Mouse (Mus musculus): ENCODE data around the gene Pex6. TPM values are rescaled to one million over a fixed set of nuclear protein-coding genes. Genes with fewer than 3 reads are reported as not detected.

The Pex6 gene
- polyA plus RNA-seq, 1 experiment from 2014 or later: 10.5 TPM

DNA sequence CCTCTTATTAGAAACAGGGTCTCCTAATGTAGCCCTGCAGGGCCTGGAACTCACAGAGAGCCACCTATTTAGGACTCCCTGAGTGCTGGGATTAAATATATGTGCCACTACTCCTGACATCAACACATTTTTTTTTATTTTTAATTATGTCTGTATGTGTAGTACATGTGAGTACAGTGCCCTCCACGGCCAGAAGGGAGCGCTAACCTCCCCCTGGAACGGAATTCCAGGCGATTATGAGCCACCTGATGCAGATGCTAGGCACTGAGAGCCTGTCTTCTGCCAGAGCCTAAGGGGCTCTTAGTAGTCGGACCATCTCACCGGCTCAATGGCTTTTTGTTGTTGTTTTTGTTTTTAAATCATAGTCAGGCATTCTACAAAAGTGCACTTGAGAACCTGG, 16.8 kb downstream of the Pex6 start:
- H3K36me3 ChIP-seq (ENCODE audit: control insufficient read depth, insufficient read depth, low read length): peaks cover 12% of the 10 kb centered on the region
- no peak overlapping the region for H3K4me2 ChIP-seq (ENCODE audit: low read length)
- H3K4me1 ChIP-seq (ENCODE audit: control insufficient read depth in 2 of 2, insufficient read depth in 2 of 2, low read length in 2 of 2): peaks cover 7 to 23% of the 10 kb centered on the region in 2 experiments; a peak in 3 of 4 replicates
- H3K27me3 ChIP-seq (ENCODE audit: control insufficient read depth, insufficient read depth, low read length): peaks cover 18% of the 10 kb centered on the region
- H3K9me3 ChIP-seq (ENCODE audit: control insufficient read depth, low read length): no peaks in the 10 kb centered on the region
- H3K4me3 ChIP-seq (ENCODE audit: control insufficient read depth in 1 of 2, insufficient read depth in 1 of 2, low read depth in 1 of 2, low read length in 2 of 2): no peak overlapping the region
- H3K27ac ChIP-seq (replicated peaks in 1 of 2; ENCODE audit: control insufficient read depth in 1 of 2, insufficient read depth in 1 of 2, low read depth in 2 of 2, low read length in 2 of 2): no peak overlapping the region
- no peak for ATAC-seq (ENCODE audit: insufficient number of reproducible peaks, insufficient read depth, low FRiP score, low read depth)
- no peak overlapping the region for H3K9ac ChIP-seq (ENCODE audit: low read length)
- WGBS: 36% methylated on average over 6 of the region's 6 CpGs

DNA sequence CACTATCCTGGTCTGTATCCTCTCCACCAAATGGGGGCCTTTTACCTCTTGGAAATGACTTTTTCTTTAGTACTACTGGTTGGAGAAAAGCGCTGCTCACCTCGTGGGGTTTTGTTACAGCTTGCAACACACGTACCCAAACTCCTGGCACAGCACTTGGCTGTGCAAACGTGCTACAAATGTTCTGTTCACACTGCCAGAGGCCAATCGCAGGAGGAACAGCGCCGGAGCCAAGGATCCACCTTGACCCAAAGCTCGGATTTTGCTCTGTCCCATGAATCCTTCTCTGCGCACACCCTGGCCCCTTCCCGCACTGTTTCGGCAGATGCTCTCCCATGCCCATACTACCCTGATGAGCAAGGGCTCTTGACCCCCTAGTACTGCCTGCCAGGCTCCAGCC, 17.2 kb downstream of the Pex6 start:
- Histone ChIP-seq H3K9me3 (ENCODE audit: control insufficient read depth, low read length) (no peaks in the 10 kb centered on the region), H3K27ac (replicated peaks in 1 of 2; ENCODE audit: control insufficient read depth in 1 of 2, insufficient read depth in 1 of 2, low read depth in 2 of 2, low read length in 2 of 2) (no peak overlapping the region), H3K36me3 (ENCODE audit: control insufficient read depth, insufficient read depth, low read length) (peaks cover 8% of the 10 kb centered on the region), H3K9ac (ENCODE audit: low read length) (peak overlapping the region; percentile 34; the same call in 1 of the 2 replicates), H3K4me3 (ENCODE audit: control insufficient read depth in 1 of 2, insufficient read depth in 1 of 2, low read depth in 1 of 2, low read length in 2 of 2) (no peak overlapping the region), H3K4me2 (ENCODE audit: low read length) (peak overlapping the region; percentile 44; the same call in 1 of the 2 replicates), H3K27me3 (ENCODE audit: control insufficient read depth, insufficient read depth, low read length) (peaks cover 18% of the 10 kb centered on the region), H3K4me1 (ENCODE audit: control insufficient read depth in 2 of 2, insufficient read depth in 2 of 2, low read length in 2 of 2) (peaks cover 7 to 23% of the 10 kb centered on the region in 2 experiments; a peak in 3 of 4 replicates)
- WGBS: 48% methylated on average over 11 of the region's 11 CpGs
- no peak for ATAC-seq (ENCODE audit: insufficient number of reproducible peaks, insufficient read depth, low FRiP score, low read depth)

DNA sequence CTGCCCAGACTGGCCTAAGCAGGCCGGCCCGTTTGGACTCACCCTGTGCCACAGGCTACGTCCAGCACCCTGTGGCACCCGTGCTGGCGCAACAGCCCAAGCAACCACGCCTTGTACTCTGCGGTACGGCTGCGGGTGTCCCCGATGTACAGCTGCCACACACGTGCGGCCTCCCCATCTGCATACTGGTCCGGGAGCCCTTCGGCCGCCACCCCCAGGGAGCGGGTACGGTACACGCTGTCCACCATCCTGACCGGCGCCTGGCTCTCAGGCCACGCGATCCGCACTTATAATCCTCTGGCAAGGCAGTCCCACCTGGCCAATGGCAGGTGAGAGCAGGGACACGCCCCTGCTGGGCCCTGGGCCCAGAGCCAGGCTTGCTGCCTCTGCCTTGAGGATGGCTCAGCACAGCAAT, 17.6 kb downstream of the Pex6 start, which contains the start of gene Gnmt:
TSS of gene Gnmt (minus strand) at position 265 of the 415 bp plus-strand sequence.
- 12% methylated on average over 24 of the region's 24 CpGs for WGBS
- peak within 1 kb of the TSS; percentile 34; the same call in 1 of the 2 replicates for H3K9ac ChIP-seq (ENCODE audit: low read length)
- no peak for ATAC-seq (ENCODE audit: insufficient number of reproducible peaks, insufficient read depth, low FRiP score, low read depth)
- peaks cover 4% of the 10 kb centered on the region; the same call in 1 of the 2 replicates for H3K36me3 ChIP-seq (ENCODE audit: control insufficient read depth, insufficient read depth, low read length)
- H3K4me3 ChIP-seq (ENCODE audit: control insufficient read depth in 1 of 2, insufficient read depth in 1 of 2, low read depth in 1 of 2, low read length in 2 of 2): no peak within 1 kb of the TSS
- H3K9me3 ChIP-seq (ENCODE audit: control insufficient read depth, low read length): no peaks in the 10 kb centered on the region
- peaks cover 7 to 23% of the 10 kb centered on the region in 2 experiments; a peak in 3 of 4 replicates for H3K4me1 ChIP-seq (ENCODE audit: control insufficient read depth in 2 of 2, insufficient read depth in 2 of 2, low read length in 2 of 2)
- no peak within 1 kb of the TSS for H3K27ac ChIP-seq (replicated peaks in 1 of 2; ENCODE audit: control insufficient read depth in 1 of 2, insufficient read depth in 1 of 2, low read depth in 2 of 2, low read length in 2 of 2)
- H3K27me3 ChIP-seq (ENCODE audit: control insufficient read depth, insufficient read depth, low read length): peaks cover 18% of the 10 kb centered on the region
- H3K4me2 ChIP-seq (ENCODE audit: low read length): peak within 1 kb of the TSS; percentile 44; the same call in 1 of the 2 replicates

GRCm38 (mm10) chr17:46734055-46734454, 22.8 kb downstream of the Pex6 start:
- no peak for ATAC-seq (ENCODE audit: insufficient number of reproducible peaks, insufficient read depth, low FRiP score, low read depth)
- WGBS: 92% methylated on average over 3 of the region's 3 CpGs
- Histone ChIP-seq H3K9me3 (ENCODE audit: control insufficient read depth, low read length) (no peaks in the 10 kb centered on the region), H3K27ac (replicated peaks in 1 of 2; ENCODE audit: control insufficient read depth in 1 of 2, insufficient read depth in 1 of 2, low read depth in 2 of 2, low read length in 2 of 2) (no peak overlapping the region), H3K4me3 (ENCODE audit: control insufficient read depth in 1 of 2, insufficient read depth in 1 of 2, low read depth in 1 of 2, low read length in 2 of 2) (no peak overlapping the region), H3K4me1 (ENCODE audit: control insufficient read depth in 2 of 2, insufficient read depth in 2 of 2, low read length in 2 of 2) (0 out of 4 replicates have a peak, but pooled peaks cover 0 to 1% of the 10 kb centered on the region in 2 experiments), H3K9ac (ENCODE audit: low read length) (no peak overlapping the region), H3K27me3 (ENCODE audit: control insufficient read depth, insufficient read depth, low read length) (peaks cover 4% of the 10 kb centered on the region; the same call in 1 of the 2 replicates), H3K36me3 (ENCODE audit: control insufficient read depth, insufficient read depth, low read length) (peaks cover 16% of the 10 kb centered on the region), H3K4me2 (ENCODE audit: low read length) (no peak overlapping the region)

GRCm38 (mm10) chr17:46735287-46735686, 24.0 kb downstream of the Pex6 start:
- H3K9ac ChIP-seq (ENCODE audit: low read length): no peak overlapping the region
- H3K4me3 ChIP-seq (ENCODE audit: control insufficient read depth in 1 of 2, insufficient read depth in 1 of 2, low read depth in 1 of 2, low read length in 2 of 2): no peak overlapping the region
- WGBS: 88% methylated on average over 7 of the region's 7 CpGs
- no peaks in the 10 kb centered on the region for H3K27me3 ChIP-seq (ENCODE audit: control insufficient read depth, insufficient read depth, low read length)
- peaks cover 16% of the 10 kb centered on the region for H3K36me3 ChIP-seq (ENCODE audit: control insufficient read depth, insufficient read depth, low read length)
- H3K4me2 ChIP-seq (ENCODE audit: low read length): no peak overlapping the region
- no peak for ATAC-seq (ENCODE audit: insufficient number of reproducible peaks, insufficient read depth, low FRiP score, low read depth)
- H3K9me3 ChIP-seq (ENCODE audit: control insufficient read depth, low read length): no peaks in the 10 kb centered on the region
- H3K4me1 ChIP-seq (ENCODE audit: control insufficient read depth in 2 of 2, insufficient read depth in 2 of 2, low read length in 2 of 2): no peaks in the 10 kb centered on the region
- H3K27ac ChIP-seq (replicated peaks in 1 of 2; ENCODE audit: control insufficient read depth in 1 of 2, insufficient read depth in 1 of 2, low read depth in 2 of 2, low read length in 2 of 2): no peak overlapping the region

DNA sequence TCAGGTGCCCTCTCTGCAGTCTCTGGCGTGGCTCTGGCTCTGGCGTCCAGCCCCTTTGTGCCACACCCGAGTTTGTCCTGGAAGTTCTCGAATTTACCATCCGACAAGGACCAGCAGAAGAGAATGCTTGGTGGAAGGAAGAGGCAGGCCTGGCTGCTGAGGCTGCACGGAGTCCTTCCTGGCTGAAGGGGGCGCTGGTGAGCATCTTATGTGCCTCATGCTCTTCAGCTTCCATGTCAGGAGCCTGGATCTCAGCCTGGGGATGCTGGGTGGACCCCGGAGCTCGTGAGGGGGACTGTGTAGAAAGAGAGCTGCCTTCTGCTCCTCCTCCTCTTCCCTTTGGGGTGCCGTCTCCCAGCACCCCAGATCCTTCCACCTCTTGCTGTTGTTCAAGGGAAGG, 24.9 kb downstream of the Pex6 start:
- Histone ChIP-seq H3K4me2 (ENCODE audit: low read length) (no peak overlapping the region), H3K9me3 (ENCODE audit: control insufficient read depth, low read length) (no peaks in the 10 kb centered on the region), H3K4me3 (ENCODE audit: control insufficient read depth in 1 of 2, insufficient read depth in 1 of 2, low read depth in 1 of 2, low read length in 2 of 2) (no peak overlapping the region), H3K4me1 (ENCODE audit: control insufficient read depth in 2 of 2, insufficient read depth in 2 of 2, low read length in 2 of 2) (no peaks in the 10 kb centered on the region), H3K9ac (ENCODE audit: low read length) (no peak overlapping the region), H3K27ac (replicated peaks in 1 of 2; ENCODE audit: control insufficient read depth in 1 of 2, insufficient read depth in 1 of 2, low read depth in 2 of 2, low read length in 2 of 2) (no peak overlapping the region), H3K36me3 (ENCODE audit: control insufficient read depth, insufficient read depth, low read length) (peaks cover 18% of the 10 kb centered on the region), H3K27me3 (ENCODE audit: control insufficient read depth, insufficient read depth, low read length) (no peaks in the 10 kb centered on the region)
- ATAC-seq (ENCODE audit: insufficient number of reproducible peaks, insufficient read depth, low FRiP score, low read depth): no peak
- WGBS: 62% methylated on average over 10 of the region's 10 CpGs

GRCm38 (mm10) chr17:46741305-46741704, 30.0 kb downstream of the Pex6 start:
- no peak for ATAC-seq (ENCODE audit: insufficient number of reproducible peaks, insufficient read depth, low FRiP score, low read depth)
- 88% methylated on average over 6 of the region's 6 CpGs for WGBS

GRCm38 (mm10) chr17:46742986-46743385, 31.7 kb downstream of the Pex6 start:
- Histone ChIP-seq H3K9me3 (ENCODE audit: control insufficient read depth, low read length) (no peaks in the 10 kb centered on the region), H3K36me3 (ENCODE audit: control insufficient read depth, insufficient read depth, low read length) (peaks cover 49% of the 10 kb centered on the region), H3K4me2 (ENCODE audit: low read length) (no peak overlapping the region), H3K4me3 (ENCODE audit: control insufficient read depth in 1 of 2, insufficient read depth in 1 of 2, low read depth in 1 of 2, low read length in 2 of 2) (no peak overlapping the region), H3K4me1 (ENCODE audit: control insufficient read depth in 2 of 2, insufficient read depth in 2 of 2, low read length in 2 of 2) (no peaks in the 10 kb centered on the region), H3K27ac (replicated peaks in 1 of 2; ENCODE audit: control insufficient read depth in 1 of 2, insufficient read depth in 1 of 2, low read depth in 2 of 2, low read length in 2 of 2) (no peak overlapping the region), H3K27me3 (ENCODE audit: control insufficient read depth, insufficient read depth, low read length) (no peaks in the 10 kb centered on the region), H3K9ac (ENCODE audit: low read length) (no peak overlapping the region)
- no peak for ATAC-seq (ENCODE audit: insufficient number of reproducible peaks, insufficient read depth, low FRiP score, low read depth)
- 90% methylated on average over 9 of the region's 9 CpGs for WGBS

More at GRCm38 (mm10) chr17:46741305-46741704, 30.0 kb downstream of the Pex6 start:
- Histone ChIP-seq H3K9me3 (ENCODE audit: control insufficient read depth, low read length) (no peaks in the 10 kb centered on the region), H3K9ac (ENCODE audit: low read length) (no peak overlapping the region), H3K27me3 (ENCODE audit: control insufficient read depth, insufficient read depth, low read length) (no peaks in the 10 kb centered on the region), H3K4me3 (ENCODE audit: control insufficient read depth in 1 of 2, insufficient read depth in 1 of 2, low read depth in 1 of 2, low read length in 2 of 2) (no peak overlapping the region), H3K36me3 (ENCODE audit: control insufficient read depth, insufficient read depth, low read length) (peaks cover 46% of the 10 kb centered on the region), H3K4me1 (ENCODE audit: control insufficient read depth in 2 of 2, insufficient read depth in 2 of 2, low read length in 2 of 2) (no peaks in the 10 kb centered on the region), H3K4me2 (ENCODE audit: low read length) (no peak overlapping the region), H3K27ac (replicated peaks in 1 of 2; ENCODE audit: control insufficient read depth in 1 of 2, insufficient read depth in 1 of 2, low read depth in 2 of 2, low read length in 2 of 2) (no peak overlapping the region)
